Mouse (Mus musculus): ENCODE measurements around the gene S100a8. TPM values are rescaled to one million over a fixed set of nuclear protein-coding genes. Genes with fewer than 3 reads are reported as not detected.

S100a8 gene
- polyA plus RNA-seq, 1 experiment = not detected

GRCm38 (mm10) chr3:90627366-90627765 is 41.4 kb upstream of the S100a8 start:
- H3K27me3 ChIP-seq (ENCODE audit: control insufficient read depth, insufficient read depth, insufficient read length) = no peaks in the 10 kb centered on the region
- H3K79me3 ChIP-seq (ENCODE audit: low read depth) = no peaks in the 10 kb centered on the region
- peaks cover 4% of the 10 kb centered on the region for H3K36me3 ChIP-seq (ENCODE audit: control insufficient read depth, insufficient read depth)
- H3ac ChIP-seq (ENCODE audit: control insufficient read depth, insufficient read length, low read depth) = no peak overlapping the region
- TF ChIP-seq MYOD1 (IDR thresholded peaks at IDR 0.05; ENCODE audit: control insufficient read depth, insufficient read length, low read depth) (no peak), CEBPB (IDR thresholded peaks at IDR 0.05; ENCODE audit: low read depth) (no peak), CTCF (IDR thresholded peaks at IDR 0.05; ENCODE audit: control insufficient read depth, insufficient read depth, insufficient read length) (no peak), MYOG (IDR thresholded peaks at IDR 0.05; ENCODE audit: control insufficient read depth, extremely low read depth, insufficient read length) (no peak), MAX (IDR thresholded peaks at IDR 0.05) (no peak), USF1 (IDR thresholded peaks at IDR 0.05; ENCODE audit: low read depth) (no peak), FOSL1 (IDR thresholded peaks at IDR 0.05; ENCODE audit: insufficient read depth, low read length, poor library complexity, severe bottlenecking) (no peak)
- no peak overlapping the region for H3K4me3 ChIP-seq (ENCODE audit: insufficient read depth, poor library complexity, severe bottlenecking)
- H3K79me2 ChIP-seq (ENCODE audit: control insufficient read depth, insufficient read depth) = no peaks in the 10 kb centered on the region

DNA sequence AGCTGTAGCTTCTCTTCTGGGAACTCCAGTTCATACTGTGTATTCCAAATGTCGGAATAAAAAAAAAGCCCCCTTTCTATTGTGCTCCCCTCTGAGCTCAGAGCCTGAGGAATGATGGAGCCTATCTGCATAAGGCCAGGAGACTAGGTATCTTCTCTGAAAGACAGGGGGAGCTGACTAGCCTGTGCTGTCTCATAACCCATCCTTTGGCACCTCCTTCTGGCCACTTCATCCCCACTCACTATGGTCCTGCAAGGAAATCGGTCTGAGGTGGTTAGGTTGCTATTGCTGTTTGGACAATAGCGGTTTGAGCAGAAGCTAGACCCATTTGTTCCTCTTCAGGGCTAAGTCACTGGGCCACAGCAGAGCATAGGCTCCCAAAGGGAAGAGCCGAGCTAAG is 41.0 kb upstream of the S100a8 start:
- TF ChIP-seq USF1 (IDR thresholded peaks at IDR 0.05; ENCODE audit: low read depth) (no peak), CTCF (IDR thresholded peaks at IDR 0.05; ENCODE audit: control insufficient read depth, insufficient read depth, insufficient read length) (peak; percentile 92)
- Histone ChIP-seq H3K36me3 (ENCODE audit: control insufficient read depth, insufficient read depth) (peaks cover 4% of the 10 kb centered on the region), H3K79me2 (ENCODE audit: control insufficient read depth, insufficient read depth) (no peaks in the 10 kb centered on the region), H3K4me3 (ENCODE audit: insufficient read depth, poor library complexity, severe bottlenecking) (no peak overlapping the region), H3K79me3 (ENCODE audit: low read depth) (no peaks in the 10 kb centered on the region), H3K27me3 (ENCODE audit: control insufficient read depth, insufficient read depth, insufficient read length) (no peaks in the 10 kb centered on the region), H3ac (ENCODE audit: control insufficient read depth, insufficient read length, low read depth) (no peak overlapping the region)

DNA sequence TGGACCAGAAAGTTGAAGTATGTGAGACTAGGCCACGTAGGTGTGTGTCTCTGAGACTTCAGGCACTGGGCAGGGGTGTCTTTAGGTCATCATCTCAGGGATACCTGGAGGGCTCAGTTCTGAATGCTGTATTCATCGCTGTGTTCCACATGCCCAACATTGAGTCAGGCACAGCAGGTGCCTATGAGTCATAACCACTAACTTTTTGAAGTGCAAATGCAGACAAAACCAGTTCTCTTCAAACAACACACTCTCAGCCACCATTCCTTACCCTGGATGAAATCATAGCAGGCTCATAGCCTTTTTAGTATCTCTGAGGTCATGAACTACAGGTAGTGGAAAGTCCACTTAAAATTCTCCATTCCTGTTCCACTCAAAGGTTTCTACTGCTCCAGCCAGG is 39.5 kb upstream of the S100a8 start:
- Histone ChIP-seq H3K79me3 (ENCODE audit: low read depth) (no peaks in the 10 kb centered on the region), H3K79me2 (ENCODE audit: control insufficient read depth, insufficient read depth) (no peaks in the 10 kb centered on the region), H3ac (ENCODE audit: control insufficient read depth, insufficient read length, low read depth) (no peak overlapping the region), H3K36me3 (ENCODE audit: control insufficient read depth, insufficient read depth) (no peaks in the 10 kb centered on the region), H3K27me3 (ENCODE audit: control insufficient read depth, insufficient read depth, insufficient read length) (no peaks in the 10 kb centered on the region), H3K4me3 (ENCODE audit: insufficient read depth, poor library complexity, severe bottlenecking) (no peak overlapping the region)
- TF ChIP-seq MYOD1 (IDR thresholded peaks at IDR 0.05; ENCODE audit: control insufficient read depth, insufficient read length, low read depth) = peak; percentile 21
- TF ChIP-seq MYOG (IDR thresholded peaks at IDR 0.05; ENCODE audit: control insufficient read depth, extremely low read depth, insufficient read length) = no peak
- no peak for TF ChIP-seq USF1 (IDR thresholded peaks at IDR 0.05; ENCODE audit: low read depth)
- TF ChIP-seq CEBPB (IDR thresholded peaks at IDR 0.05; ENCODE audit: low read depth) = no peak
- no peak for TF ChIP-seq FOSL1 (IDR thresholded peaks at IDR 0.05; ENCODE audit: insufficient read depth, low read length, poor library complexity, severe bottlenecking)
- no peak for TF ChIP-seq MAX (IDR thresholded peaks at IDR 0.05)

DNA sequence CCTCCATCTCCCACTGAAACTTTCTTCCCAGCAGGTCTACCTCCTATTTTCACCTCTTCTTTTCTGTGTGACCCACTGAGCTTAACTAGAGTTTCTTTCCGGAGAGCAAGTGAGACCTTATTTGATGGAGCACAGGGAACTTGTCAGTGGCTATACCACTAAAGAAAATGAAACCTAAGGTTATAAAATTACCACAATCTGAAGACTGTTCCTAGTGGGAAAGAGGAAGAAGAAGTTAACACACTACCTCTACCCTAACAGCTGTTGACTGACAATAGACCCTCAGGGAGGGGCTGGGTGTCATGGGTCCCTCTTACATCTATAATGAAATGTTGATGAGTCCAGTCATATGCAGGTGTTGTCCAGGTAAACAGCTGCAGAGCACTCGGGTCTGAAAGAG is 36.8 kb upstream of the S100a8 start:
- no peak overlapping the region for H3K4me3 ChIP-seq (ENCODE audit: insufficient read depth, poor library complexity, severe bottlenecking)
- no peaks in the 10 kb centered on the region for H3K79me2 ChIP-seq (ENCODE audit: control insufficient read depth, insufficient read depth)
- H3K36me3 ChIP-seq (ENCODE audit: control insufficient read depth, insufficient read depth) = no peaks in the 10 kb centered on the region
- no peaks in the 10 kb centered on the region for H3K79me3 ChIP-seq (ENCODE audit: low read depth)
- TF ChIP-seq USF1 (IDR thresholded peaks at IDR 0.05; ENCODE audit: low read depth) (no peak), MYOD1 (IDR thresholded peaks at IDR 0.05; ENCODE audit: control insufficient read depth, insufficient read length, low read depth) (no peak), FOSL1 (IDR thresholded peaks at IDR 0.05; ENCODE audit: insufficient read depth, low read length, poor library complexity, severe bottlenecking) (no peak), MYOG (IDR thresholded peaks at IDR 0.05; ENCODE audit: control insufficient read depth, extremely low read depth, insufficient read length) (no peak), CEBPB (IDR thresholded peaks at IDR 0.05; ENCODE audit: low read depth) (no peak), MAX (IDR thresholded peaks at IDR 0.05) (no peak), CTCF (IDR thresholded peaks at IDR 0.05; ENCODE audit: control insufficient read depth, insufficient read depth, insufficient read length) (no peak)
- no peak overlapping the region for H3ac ChIP-seq (ENCODE audit: control insufficient read depth, insufficient read length, low read depth)
- no peaks in the 10 kb centered on the region for H3K27me3 ChIP-seq (ENCODE audit: control insufficient read depth, insufficient read depth, insufficient read length)

DNA sequence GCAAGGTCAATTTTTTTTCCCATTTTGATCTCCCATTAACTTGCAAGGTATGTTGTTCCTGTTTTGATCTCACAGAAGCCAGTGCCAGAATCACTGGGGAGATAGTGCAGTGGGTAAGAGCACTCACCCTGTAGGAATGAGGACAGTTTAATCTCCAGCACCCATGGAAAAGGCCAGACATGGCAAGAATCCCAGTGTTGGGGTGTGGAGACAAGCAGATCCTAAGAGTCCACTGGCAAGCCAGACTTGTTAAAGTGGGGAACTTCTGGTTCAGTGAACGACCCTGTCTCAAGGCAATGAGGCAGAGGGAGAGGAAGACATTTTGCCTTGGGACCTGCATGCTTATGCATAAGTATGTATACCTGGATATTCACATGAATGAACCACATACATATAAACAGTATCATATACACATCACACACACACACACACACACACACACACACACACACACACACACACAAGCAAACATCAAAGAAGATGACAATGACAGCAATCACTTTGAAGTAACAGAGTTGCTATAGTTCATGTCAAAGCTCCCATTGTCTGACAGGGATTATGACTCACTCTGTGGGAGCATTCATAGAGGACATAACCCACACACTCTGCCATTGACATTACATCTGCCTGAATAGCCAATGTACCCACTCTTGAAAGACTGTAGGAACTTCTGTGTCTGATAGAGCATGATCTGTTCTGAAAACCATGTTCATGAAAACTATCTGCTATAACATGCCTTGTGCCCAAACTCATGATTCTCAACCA is 30.1 kb upstream of the S100a8 start:
- Histone ChIP-seq H3ac (ENCODE audit: control insufficient read depth, insufficient read length, low read depth) (no peak overlapping the region), H3K79me3 (ENCODE audit: low read depth) (no peaks in the 10 kb centered on the region), H3K4me3 (ENCODE audit: insufficient read depth, poor library complexity, severe bottlenecking) (no peak overlapping the region), H3K79me2 (ENCODE audit: control insufficient read depth, insufficient read depth) (no peaks in the 10 kb centered on the region), H3K27me3 (ENCODE audit: control insufficient read depth, insufficient read depth, insufficient read length) (no peaks in the 10 kb centered on the region), H3K36me3 (ENCODE audit: control insufficient read depth, insufficient read depth) (no peaks in the 10 kb centered on the region)
- TF ChIP-seq CEBPB (IDR thresholded peaks at IDR 0.05; ENCODE audit: low read depth) (no peak), MYOG (IDR thresholded peaks at IDR 0.05; ENCODE audit: control insufficient read depth, extremely low read depth, insufficient read length) (no peak), MAX (IDR thresholded peaks at IDR 0.05) (no peak), USF1 (IDR thresholded peaks at IDR 0.05; ENCODE audit: low read depth) (no peak), CTCF (IDR thresholded peaks at IDR 0.05; ENCODE audit: control insufficient read depth, insufficient read depth, insufficient read length) (no peak), MYOD1 (IDR thresholded peaks at IDR 0.05; ENCODE audit: control insufficient read depth, insufficient read length, low read depth) (no peak), FOSL1 (IDR thresholded peaks at IDR 0.05; ENCODE audit: insufficient read depth, low read length, poor library complexity, severe bottlenecking) (no peak)

Measured in C2C12 (cell line).